Mouse (Mus musculus): ENCODE measurements around the gene Pptc7. TPM values are rescaled to one million over a fixed set of nuclear protein-coding genes. Genes with fewer than 3 reads are reported as not detected.
A peak's percentile ranks its signal among the peaks of the same experiment; 100 is the strongest.

Pptc7 gene
- total RNA-seq, 1 experiment = 21.1 TPM

DNA sequence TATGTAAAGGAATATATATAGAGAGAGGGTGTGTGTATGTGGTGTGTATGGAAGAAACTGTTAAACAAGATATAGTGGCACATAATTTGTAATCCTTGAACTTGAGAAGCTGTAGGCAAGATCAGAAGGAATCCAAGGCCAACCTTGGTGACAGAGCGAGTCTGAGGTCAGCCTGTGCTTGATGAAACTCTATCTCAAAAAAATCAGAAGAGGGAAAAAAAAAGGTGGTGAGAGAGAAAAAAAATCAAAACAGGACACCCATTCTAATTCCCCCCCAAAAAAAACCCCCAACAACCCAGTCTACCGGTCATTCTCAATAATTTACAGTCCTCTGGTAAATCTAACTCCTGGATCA is 360 bp upstream of the Pptc7 start:
- no peak overlapping the region for H3K27ac ChIP-seq (ENCODE audit: insufficient read depth, low read depth, low read length, poor library complexity, severe bottlenecking)
- no peak for DNase-seq (ENCODE audit: low read depth, low spot score)
- in situ Hi-C loops (cut with MboI; ENCODE audit: low sequenced_read_pairs in 2 of 2, unreplicated experiment in 2 of 2) = no loop called here
- 0 out of 4 replicates have a peak overlapping the region, but pooled peaks of 1 of the 2 experiments have one; percentile 16 for H3K4me3 ChIP-seq (ENCODE audit: insufficient read depth in 1 of 2, low read depth in 1 of 2, low read length in 2 of 2, poor library complexity in 1 of 2, severe bottlenecking in 1 of 2)
- H3K4me1 ChIP-seq (ENCODE audit: control insufficient read depth in 2 of 2, insufficient read depth in 2 of 2, low read length in 2 of 2, poor library complexity in 1 of 2) = peaks cover 4 to 5% of the 10 kb centered on the region in 2 experiments
- peaks cover 5% of the 10 kb centered on the region for H3K36me3 ChIP-seq (ENCODE audit: control insufficient read depth, insufficient read depth, low read length, poor library complexity, severe bottlenecking)
- no peaks in the 10 kb centered on the region for H3K9me3 ChIP-seq (ENCODE audit: control insufficient read depth, insufficient read depth, low read depth, low read length)
- no peak overlapping the region; the same call in 1 of the 2 replicates for H3K9ac ChIP-seq (ENCODE audit: insufficient read depth, low read depth, low read length, poor library complexity, severe bottlenecking)
- TF ChIP-seq MAFK (IDR thresholded peaks at IDR 0.05; ENCODE audit: insufficient read depth, low read depth, low read length) (no peak), ZNF384 (IDR thresholded peaks at IDR 0.05; ENCODE audit: low read depth, low read length) (no peak), ZC3H11A (IDR thresholded peaks at IDR 0.05; ENCODE audit: borderline replicate concordance, low read depth, low read length) (no peak), HCFC1 (IDR thresholded peaks at IDR 0.05; ENCODE audit: borderline replicate concordance, insufficient read depth, low read length) (no peak), CHD2 (IDR thresholded peaks at IDR 0.05; ENCODE audit: low read depth, low read length) (no peak)

GRCm38 (mm10) chr5:122285029-122285766 is 1.0 kb downstream of the Pptc7 start:
- no peak for TF ChIP-seq ZNF384 (IDR thresholded peaks at IDR 0.05; ENCODE audit: low read depth, low read length)
- no peak for TF ChIP-seq CHD2 (IDR thresholded peaks at IDR 0.05; ENCODE audit: low read depth, low read length)
- TF ChIP-seq HCFC1 (IDR thresholded peaks at IDR 0.05; ENCODE audit: borderline replicate concordance, insufficient read depth, low read length) = no peak
- no peak for TF ChIP-seq ZC3H11A (IDR thresholded peaks at IDR 0.05; ENCODE audit: borderline replicate concordance, low read depth, low read length)
- TF ChIP-seq MAFK (IDR thresholded peaks at IDR 0.05; ENCODE audit: insufficient read depth, low read depth, low read length) = no peak
- H3K36me3 ChIP-seq (ENCODE audit: control insufficient read depth, insufficient read depth, low read length, poor library complexity, severe bottlenecking) = peaks cover 5% of the 10 kb centered on the region
- in situ Hi-C loops (cut with MboI; ENCODE audit: low sequenced_read_pairs in 2 of 2, unreplicated experiment in 2 of 2) = no loop called here
- no peak overlapping the region for H3K27ac ChIP-seq (ENCODE audit: insufficient read depth, low read depth, low read length, poor library complexity, severe bottlenecking)
- H3K4me1 ChIP-seq (ENCODE audit: control insufficient read depth in 2 of 2, insufficient read depth in 2 of 2, low read length in 2 of 2, poor library complexity in 1 of 2) = peaks cover 4 to 5% of the 10 kb centered on the region in 2 experiments
- peak overlapping the region; percentile 84 for H3K9ac ChIP-seq (ENCODE audit: insufficient read depth, low read depth, low read length, poor library complexity, severe bottlenecking)
- no peak for DNase-seq (ENCODE audit: low read depth, low spot score)
- H3K9me3 ChIP-seq (ENCODE audit: control insufficient read depth, insufficient read depth, low read depth, low read length) = no peaks in the 10 kb centered on the region
- H3K4me3 ChIP-seq (ENCODE audit: insufficient read depth in 1 of 2, low read depth in 1 of 2, low read length in 2 of 2, poor library complexity in 1 of 2, severe bottlenecking in 1 of 2) = peak overlapping the region; percentile 90 to 97

GRCm38 (mm10) chr5:122285767-122286150 is 1.6 kb downstream of the Pptc7 start:
- H3K27ac ChIP-seq (ENCODE audit: insufficient read depth, low read depth, low read length, poor library complexity, severe bottlenecking) = no peak overlapping the region
- in situ Hi-C loops (cut with MboI; ENCODE audit: low sequenced_read_pairs in 2 of 2, unreplicated experiment in 2 of 2) = no loop called here
- H3K4me1 ChIP-seq (ENCODE audit: control insufficient read depth in 2 of 2, insufficient read depth in 2 of 2, low read length in 2 of 2, poor library complexity in 1 of 2) = peaks cover 3 to 4% of the 10 kb centered on the region in 2 experiments
- peaks cover 5% of the 10 kb centered on the region for H3K36me3 ChIP-seq (ENCODE audit: control insufficient read depth, insufficient read depth, low read length, poor library complexity, severe bottlenecking)
- no peaks in the 10 kb centered on the region for H3K9me3 ChIP-seq (ENCODE audit: control insufficient read depth, insufficient read depth, low read depth, low read length)
- no peak overlapping the region for H3K9ac ChIP-seq (ENCODE audit: insufficient read depth, low read depth, low read length, poor library complexity, severe bottlenecking)
- peak overlapping the region in 1 of 2 experiments; percentile 97; a peak in 2 of 4 replicates for H3K4me3 ChIP-seq (ENCODE audit: insufficient read depth in 1 of 2, low read depth in 1 of 2, low read length in 2 of 2, poor library complexity in 1 of 2, severe bottlenecking in 1 of 2)
- no peak for DNase-seq (ENCODE audit: low read depth, low spot score)
- no peak for TF ChIP-seq ZC3H11A (IDR thresholded peaks at IDR 0.05; ENCODE audit: borderline replicate concordance, low read depth, low read length)
- no peak for TF ChIP-seq HCFC1 (IDR thresholded peaks at IDR 0.05; ENCODE audit: borderline replicate concordance, insufficient read depth, low read length)
- TF ChIP-seq MAFK (IDR thresholded peaks at IDR 0.05; ENCODE audit: insufficient read depth, low read depth, low read length) = no peak
- TF ChIP-seq ZNF384 (IDR thresholded peaks at IDR 0.05; ENCODE audit: low read depth, low read length) = no peak
- no peak for TF ChIP-seq CHD2 (IDR thresholded peaks at IDR 0.05; ENCODE audit: low read depth, low read length)

- Histone ChIP-seq H3K36me3 (ENCODE audit: control insufficient read depth, insufficient read depth, low read length, poor library complexity, severe bottlenecking) (peaks cover 5% of the 10 kb centered on the region), H3K27ac (ENCODE audit: insufficient read depth, low read depth, low read length, poor library complexity, severe bottlenecking) (no peak overlapping the region), H3K9me3 (ENCODE audit: control insufficient read depth, insufficient read depth, low read depth, low read length) (no peaks in the 10 kb centered on the region), H3K4me3 (ENCODE audit: insufficient read depth in 1 of 2, low read depth in 1 of 2, low read length in 2 of 2, poor library complexity in 1 of 2, severe bottlenecking in 1 of 2) (no peak overlapping the region), H3K9ac (ENCODE audit: insufficient read depth, low read depth, low read length, poor library complexity, severe bottlenecking) (no peak overlapping the region), H3K4me1 (ENCODE audit: control insufficient read depth in 2 of 2, insufficient read depth in 2 of 2, low read length in 2 of 2, poor library complexity in 1 of 2) (peaks cover 4 to 6% of the 10 kb centered on the region in 2 experiments)
- in situ Hi-C loops (cut with MboI; ENCODE audit: low sequenced_read_pairs in 2 of 2, unreplicated experiment in 2 of 2) = no loop called here
- DNase-seq (ENCODE audit: low read depth, low spot score) = no peak
- no peak for TF ChIP-seq CHD2 (IDR thresholded peaks at IDR 0.05; ENCODE audit: low read depth, low read length)
- TF ChIP-seq ZC3H11A (IDR thresholded peaks at IDR 0.05; ENCODE audit: borderline replicate concordance, low read depth, low read length) = no peak
- no peak for TF ChIP-seq HCFC1 (IDR thresholded peaks at IDR 0.05; ENCODE audit: borderline replicate concordance, insufficient read depth, low read length)
- TF ChIP-seq MAFK (IDR thresholded peaks at IDR 0.05; ENCODE audit: insufficient read depth, low read depth, low read length) = no peak
- no peak for TF ChIP-seq ZNF384 (IDR thresholded peaks at IDR 0.05; ENCODE audit: low read depth, low read length)
Observed at GRCm38 (mm10) chr5:122286191-122286590, 2.0 kb downstream of the Pptc7 start.
